22 mouse cellular contexts compared by ENCODE assay signal in the genomic region with DNA sequence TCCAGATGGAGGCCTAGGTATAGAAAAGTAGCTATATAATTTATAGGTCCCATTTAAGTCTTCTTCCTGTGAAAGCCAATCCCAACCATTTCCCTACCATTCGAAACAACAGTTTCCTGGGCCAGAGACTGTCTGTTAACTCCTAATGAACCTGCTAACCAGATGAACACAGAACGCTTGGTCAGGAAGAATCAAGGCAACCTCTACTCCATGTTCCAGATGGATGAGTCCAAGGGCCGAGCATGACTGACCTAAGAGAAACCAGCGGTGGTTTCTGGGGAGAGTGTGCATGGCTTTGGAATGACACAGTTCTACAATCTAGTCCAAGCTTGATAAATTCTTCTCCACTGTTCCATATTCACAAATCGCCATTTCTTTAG. TPM values are rescaled to one million over a fixed set of nuclear protein-coding genes. Genes with fewer than 3 reads are reported as not detected.
"Had no signal": no experiment of that assay in that cellular context is flagged by ENCODE, and none has a peak within 500 bp of the region (broad histone marks: within the 10 kb centered on the region; RNA-seq: fewer than 3 reads in every experiment).

No protein-coding gene starts in this region.

- H3K27me3 ChIP-seq: hindbrain, embryonic 15.5 days; limb, embryonic 13.5 days; liver, embryonic 12.5 days; liver, embryonic 15.5 days; lung, embryonic 15.5 days; stomach, embryonic 15.5 days had no signal

- ATAC-seq: liver, embryonic 12.5 days had no signal

- H3K4me1 ChIP-seq: hindbrain, embryonic 15.5 days; limb, embryonic 13.5 days; liver, embryonic 12.5 days; liver, embryonic 15.5 days; lung, embryonic 15.5 days; stomach, embryonic 15.5 days had no signal

- H3K4me2 ChIP-seq: hindbrain, embryonic 15.5 days; limb, embryonic 13.5 days; liver, embryonic 12.5 days; liver, embryonic 15.5 days; lung, embryonic 15.5 days; midbrain, embryonic 11.5 days; stomach, embryonic 15.5 days had no signal

- H3K36me3 ChIP-seq: hindbrain, embryonic 15.5 days; limb, embryonic 13.5 days; liver, embryonic 12.5 days; liver, embryonic 15.5 days; lung, embryonic 15.5 days; stomach, embryonic 15.5 days had no signal

- H3K27ac ChIP-seq: hindbrain, embryonic 15.5 days; left cerebral cortex, adult 2 months; limb, embryonic 13.5 days; liver, embryonic 12.5 days; liver, embryonic 15.5 days; lung, embryonic 15.5 days; stomach, embryonic 15.5 days had no signal

- H3K9ac ChIP-seq: hindbrain, embryonic 15.5 days; limb, embryonic 13.5 days; liver, embryonic 12.5 days; liver, embryonic 15.5 days; lung, embryonic 15.5 days; stomach, embryonic 15.5 days had no signal

- H3K4me3 ChIP-seq: hindbrain, embryonic 15.5 days; left cerebral cortex, adult 2 months; limb, embryonic 13.5 days; liver, embryonic 12.5 days; liver, embryonic 15.5 days; lung, embryonic 15.5 days; stomach, embryonic 15.5 days had no signal

- H3K9me3 ChIP-seq: hindbrain, embryonic 15.5 days; limb, embryonic 13.5 days; liver, embryonic 12.5 days; liver, embryonic 15.5 days; lung, embryonic 15.5 days; stomach, embryonic 15.5 days had no signal

- DNase-seq: layer of hippocampus, postnatal 36 days; liver; lung, adult 18-20 months; lung, postnatal 10 days; lung, postnatal 4 days; midbrain, embryonic 14.5 days; right cerebral cortex, postnatal 25 days; spleen, adult 18-20 months; thymus, postnatal 25 days had no signal

RNA-seq across cellular contexts. Expression of a gene that starts 55.8 kb away (rescaled TPM):
- polyA plus RNA-seq: hindbrain, embryonic 15.5 days; intestine, embryonic 14.5 days; limb, embryonic 13.5 days; liver, embryonic 12.5 days; liver, embryonic 15.5 days; lung, embryonic 15.5 days; midbrain, embryonic 11.5 days; midbrain, embryonic 14.5 days; midbrain, postnatal 0 days; neural tube, embryonic 11.5 days; neural tube, embryonic 14.5 days; stomach, embryonic 15.5 days; thymus, postnatal 0 days had no signal
